Mouse (Mus musculus) myocyte (in vitro differentiated cells): ENCODE measurements around the gene Hps4. TPM values are rescaled to one million over a fixed set of nuclear protein-coding genes. Genes with fewer than 3 reads are reported as not detected.

Source experiments
- H3K27me3 ChIP-seq: one replicate; pipeline ENCODE4 v1.6.1; 2011; ENCODE audit not compliant: control insufficient read depth, insufficient read depth, insufficient read length
- H3K36me3 ChIP-seq: one replicate; pipeline ENCODE4 v1.6.1; 2011; ENCODE audit not compliant: control insufficient read depth, insufficient read depth
- H3K4me2 ChIP-seq: one replicate; pipeline ENCODE4 v1.6.1; 2011; ENCODE audit warnings: low read depth, control low read depth
- H3K4me3 ChIP-seq: one replicate; pipeline ENCODE4 v1.5.1; 2011; ENCODE audit warnings: mild to moderate bottlenecking, control low read depth, moderate library complexity
- H3K79me2 ChIP-seq: one replicate; pipeline ENCODE4 v1.6.1; 2011; ENCODE audit not compliant: control insufficient read depth, insufficient read depth
- H3ac ChIP-seq: one replicate; pipeline ENCODE4 v1.6.1; 2011; ENCODE audit not compliant: control insufficient read depth, insufficient read length
- CEBPB ChIP-seq: IDR thresholded peaks from 2 replicates; pipeline ENCODE4 v1.6.1; 2011; ENCODE audit warnings: mild to moderate bottlenecking, moderate library complexity; ENCODE audit not compliant: poor library complexity, insufficient read depth, severe bottlenecking
- E2F4 ChIP-seq: IDR thresholded peaks from one replicate; pipeline ENCODE4 v1.6.1; 2011; ENCODE audit warnings: mild to moderate bottlenecking, control low read depth, moderate library complexity; ENCODE audit not compliant: insufficient read depth
- MAX ChIP-seq: IDR thresholded peaks from one replicate; pipeline ENCODE4 v1.6.1; 2011; ENCODE audit warnings: low read depth, mild to moderate bottlenecking, control low read depth
- MYOD1 ChIP-seq, 3 experiments: IDR thresholded peaks; one replicate each; pipeline ENCODE4 v1.6.1; 2011; ENCODE audit warnings: control low read depth in 2 of 3, low read depth in 2 of 3, mild to moderate bottlenecking in 2 of 3, moderate library complexity in 1 of 3; ENCODE audit not compliant: insufficient read length in 2 of 3, control insufficient read depth in 1 of 3
- MYOG ChIP-seq, 3 experiments: IDR thresholded peaks; one replicate each; pipeline ENCODE4 v1.6.1; 2011; ENCODE audit warnings: control low read depth in 2 of 3, low read depth in 2 of 3, mild to moderate bottlenecking in 2 of 3; ENCODE audit not compliant: insufficient read length in 2 of 3, control insufficient read depth in 1 of 3, insufficient read depth in 1 of 3
- POLR2A ChIP-seq: IDR thresholded peaks from one replicate; pipeline ENCODE4 v1.6.1; 2011; ENCODE audit warnings: low read depth, mild to moderate bottlenecking, control low read depth, moderate library complexity; ENCODE audit not compliant: insufficient read length
- POLR2AphosphoS2 ChIP-seq: IDR thresholded peaks from one replicate; pipeline ENCODE4 v1.6.1; 2011; ENCODE audit warnings: low read depth, control low read depth; ENCODE audit not compliant: insufficient read length
- REST ChIP-seq: IDR thresholded peaks from one replicate; pipeline ENCODE4 v1.6.1; 2011; ENCODE audit warnings: mild to moderate bottlenecking, control low read depth, moderate library complexity; ENCODE audit not compliant: insufficient read depth, insufficient read length
- SRF ChIP-seq: IDR thresholded peaks from one replicate; pipeline ENCODE4 v1.6.1; 2011; ENCODE audit warnings: low read depth; ENCODE audit not compliant: control insufficient read depth, insufficient read length
- TCF12 ChIP-seq: IDR thresholded peaks from one replicate; pipeline ENCODE4 v1.6.1; 2011; ENCODE audit warnings: mild to moderate bottlenecking, control low read depth; ENCODE audit not compliant: poor library complexity, insufficient read depth, severe bottlenecking
- TCF3 ChIP-seq: IDR thresholded peaks from one replicate; pipeline ENCODE4 v1.6.1; 2011; ENCODE audit warnings: low read depth, control low read depth; ENCODE audit not compliant: insufficient read length
- USF1 ChIP-seq: IDR thresholded peaks from one replicate; pipeline ENCODE4 v1.6.1; 2011; ENCODE audit warnings: low read depth, mild to moderate bottlenecking, control low read depth, moderate library complexity
- polyA plus RNA-seq: library from polyadenylated mRNA; unstranded; fragments of >200 nt; fragmentation: generic; extraction: Trizol; gene quantifications from one replicate; pipeline ENCODE4 v1.2.1, GENCODE M21; 2012; ENCODE audit warnings: missing spikeins

Gene Hps4
- polyA plus RNA-seq, 1 experiment, result 19.1 TPM

- Histone ChIP-seq H3K4me3 (no peak overlapping the region), H3K36me3 (peaks cover 3% of the 10 kb centered on the region), H3ac (no peak overlapping the region), H3K79me2 (no peaks in the 10 kb centered on the region), H3K27me3 (no peaks in the 10 kb centered on the region), H3K4me2 (no peak overlapping the region)
- TF ChIP-seq TCF12 (no peak), MAX (no peak), POLR2AphosphoS2 (no peak), POLR2A (no peak), MYOD1 (IDR thresholded peaks at IDR 0.05; ENCODE audit: control insufficient read depth in 1 of 3, insufficient read length in 2 of 3, low read depth in 2 of 3) (no peak), SRF (no peak), REST (no peak), TCF3 (no peak), MYOG (IDR thresholded peaks at IDR 0.05; ENCODE audit: control insufficient read depth in 1 of 3, insufficient read depth in 1 of 3, insufficient read length in 2 of 3, low read depth in 2 of 3) (no peak), USF1 (no peak), CEBPB (no peak), E2F4 (no peak)
These were observed 27.4 kb downstream of the Hps4 start for GRCm38 (mm10) chr5:112370236-112370813.

GRCm38 (mm10) chr5:112371933-112372332, 29.1 kb downstream of the Hps4 start:
- Histone ChIP-seq H3K4me3 (no peak overlapping the region), H3K36me3 (peaks cover 3% of the 10 kb centered on the region), H3K27me3 (no peaks in the 10 kb centered on the region), H3ac (no peak overlapping the region), H3K4me2 (no peak overlapping the region), H3K79me2 (no peaks in the 10 kb centered on the region)
- TF ChIP-seq E2F4 (no peak), TCF12 (no peak), TCF3 (no peak), MYOG (IDR thresholded peaks at IDR 0.05; ENCODE audit: control insufficient read depth in 1 of 3, insufficient read depth in 1 of 3, insufficient read length in 2 of 3, low read depth in 2 of 3) (no peak), MAX (no peak), SRF (no peak), REST (no peak), USF1 (no peak), POLR2AphosphoS2 (no peak), MYOD1 (IDR thresholded peaks at IDR 0.05; ENCODE audit: control insufficient read depth in 1 of 3, insufficient read length in 2 of 3, low read depth in 2 of 3) (no peak), CEBPB (no peak), POLR2A (no peak)

- H3K4me2 ChIP-seq, result no peak overlapping the region
- H3K36me3 ChIP-seq, result peaks cover 3% of the 10 kb centered on the region
- no peaks in the 10 kb centered on the region for H3K79me2 ChIP-seq
- H3K27me3 ChIP-seq, result no peaks in the 10 kb centered on the region
- H3ac ChIP-seq, result no peak overlapping the region
- peak in 2 of 3 experiments; percentile 22 to 73 for TF ChIP-seq MYOD1 (IDR thresholded peaks at IDR 0.05; ENCODE audit: control insufficient read depth in 1 of 3, insufficient read length in 2 of 3, low read depth in 2 of 3)
- TF ChIP-seq E2F4, result no peak
- TF ChIP-seq MAX, result no peak
- no peak for TF ChIP-seq POLR2AphosphoS2
- no peak for TF ChIP-seq POLR2A
- TF ChIP-seq TCF3, result no peak
- no peak for TF ChIP-seq REST
- TF ChIP-seq SRF, result no peak
- TF ChIP-seq CEBPB, result no peak
- peak in 1 of 3 experiments; percentile 79 for TF ChIP-seq MYOG (IDR thresholded peaks at IDR 0.05; ENCODE audit: control insufficient read depth in 1 of 3, insufficient read depth in 1 of 3, insufficient read length in 2 of 3, low read depth in 2 of 3)
- no peak for TF ChIP-seq USF1
- TF ChIP-seq TCF12, result no peak
- no peak overlapping the region for H3K4me3 ChIP-seq
These were observed 33.2 kb downstream of the Hps4 start for GRCm38 (mm10) chr5:112376111-112376510.

GRCm38 (mm10) chr5:112377380-112377779, 34.5 kb downstream of the Hps4 start:
- H3K79me2 ChIP-seq, result no peaks in the 10 kb centered on the region
- TF ChIP-seq POLR2AphosphoS2, result no peak
- TF ChIP-seq USF1, result no peak
- TF ChIP-seq MYOD1 (IDR thresholded peaks at IDR 0.05; ENCODE audit: control insufficient read depth in 1 of 3, insufficient read length in 2 of 3, low read depth in 2 of 3), result no peak
- no peak for TF ChIP-seq CEBPB
- TF ChIP-seq REST, result no peak
- TF ChIP-seq POLR2A, result no peak
- no peak for TF ChIP-seq MAX
- no peak for TF ChIP-seq E2F4
- no peak for TF ChIP-seq TCF12
- no peak for TF ChIP-seq SRF
- no peak for TF ChIP-seq TCF3
- TF ChIP-seq MYOG (IDR thresholded peaks at IDR 0.05; ENCODE audit: control insufficient read depth in 1 of 3, insufficient read depth in 1 of 3, insufficient read length in 2 of 3, low read depth in 2 of 3), result no peak
- H3ac ChIP-seq, result no peak overlapping the region
- peaks cover 3% of the 10 kb centered on the region for H3K36me3 ChIP-seq
- H3K27me3 ChIP-seq, result no peaks in the 10 kb centered on the region
- H3K4me3 ChIP-seq, result no peak overlapping the region
- H3K4me2 ChIP-seq, result no peak overlapping the region

GRCm38 (mm10) chr5:112378716-112379115, 35.8 kb downstream of the Hps4 start:
- Histone ChIP-seq H3K4me3 (no peak overlapping the region), H3K79me2 (no peaks in the 10 kb centered on the region), H3K36me3 (peaks cover 3% of the 10 kb centered on the region)

More at GRCm38 (mm10) chr5:112378716-112379115, 35.8 kb downstream of the Hps4 start:
- Histone ChIP-seq H3K27me3 (no peaks in the 10 kb centered on the region), H3K4me2 (no peak overlapping the region), H3ac (no peak overlapping the region)
- no peak for TF ChIP-seq CEBPB
- TF ChIP-seq SRF, result no peak
- no peak for TF ChIP-seq TCF3
- no peak for TF ChIP-seq POLR2A
- no peak for TF ChIP-seq MYOG (IDR thresholded peaks at IDR 0.05; ENCODE audit: control insufficient read depth in 1 of 3, insufficient read depth in 1 of 3, insufficient read length in 2 of 3, low read depth in 2 of 3)
- no peak for TF ChIP-seq REST
- no peak for TF ChIP-seq TCF12
- no peak for TF ChIP-seq MYOD1 (IDR thresholded peaks at IDR 0.05; ENCODE audit: control insufficient read depth in 1 of 3, insufficient read length in 2 of 3, low read depth in 2 of 3)
- no peak for TF ChIP-seq E2F4
- no peak for TF ChIP-seq USF1
- no peak for TF ChIP-seq POLR2AphosphoS2
- TF ChIP-seq MAX, result no peak
